Mouse (Mus musculus) cerebellum, postnatal 4 days (tissue): ENCODE measurements around the gene Creb3l4.

ENCODE experiments used
- DNase-seq, 2 experiments: peaks; one replicate each; pipeline ENCODE4 v3.0.0; 2022; ENCODE audit warnings: low spot score in 2 of 2, mixed read lengths in 1 of 2

Gene Creb3l4

DNA sequence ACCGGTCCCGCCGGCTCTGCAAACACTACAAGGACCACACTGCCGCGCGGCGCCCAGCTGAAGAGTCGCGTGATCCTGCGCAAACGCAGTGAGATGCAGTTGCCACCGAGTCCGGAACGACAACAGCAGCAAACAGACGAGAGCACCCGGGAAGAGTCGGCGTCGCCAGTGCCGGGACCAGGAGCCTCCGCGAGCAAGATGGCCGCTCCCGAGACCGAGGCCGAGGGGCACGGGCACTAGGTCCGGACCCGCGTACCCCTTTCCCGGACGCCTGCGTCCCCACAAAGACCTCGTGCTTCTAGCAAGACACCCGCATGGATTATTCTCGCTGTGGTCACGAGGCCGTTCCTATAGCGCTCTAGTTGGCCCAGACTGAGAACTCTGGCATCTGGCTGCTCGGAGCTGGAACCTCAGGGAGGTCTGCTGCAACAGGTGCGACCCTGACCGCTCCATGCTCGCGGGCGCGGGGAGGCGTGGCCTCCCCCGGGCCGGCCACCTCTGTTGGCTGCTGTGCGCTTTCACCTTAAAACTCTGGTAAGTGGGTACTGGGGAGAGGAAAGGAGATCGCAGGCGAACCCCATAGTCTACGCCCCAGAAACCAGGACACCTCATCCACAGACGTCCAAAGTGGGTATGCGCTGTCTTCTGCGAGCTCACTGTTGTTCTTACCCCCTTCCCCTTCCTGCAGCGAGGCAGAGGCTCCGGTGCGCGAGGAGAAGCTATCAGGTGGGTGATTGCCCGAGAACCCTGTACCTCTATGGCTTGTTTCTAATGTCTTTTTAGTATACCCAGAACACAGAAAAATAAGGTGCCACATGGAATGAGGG is 11.6 kb downstream of the Creb3l4 start, which contains the start of gene Jtb:
Gene Jtb, plus strand, starts transcription at position 91 of the 827 bp plus-strand sequence.
- peak; percentile 85 to 89 for DNase-seq

DNA sequence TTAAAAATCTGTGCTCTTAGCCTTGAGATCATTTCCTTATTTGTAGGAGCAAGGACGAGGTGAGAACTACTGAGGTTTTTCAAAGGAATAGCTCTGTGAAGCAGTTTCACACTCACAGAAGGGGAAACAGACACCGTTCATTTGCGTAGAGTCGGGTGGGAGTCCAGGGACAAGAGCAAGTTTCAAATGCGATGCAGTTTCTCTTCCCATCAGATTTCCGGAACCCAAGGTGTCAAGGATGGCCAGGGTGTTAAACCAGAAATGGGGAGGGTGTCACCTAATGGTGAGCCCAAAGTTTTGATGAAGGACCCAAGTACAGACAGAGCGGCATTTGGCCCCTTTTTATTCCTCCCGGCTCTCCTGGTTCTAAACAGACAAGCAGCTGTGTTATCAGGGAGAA is 12.2 kb downstream of the Creb3l4 start:
- DNase-seq: no peak

DNA sequence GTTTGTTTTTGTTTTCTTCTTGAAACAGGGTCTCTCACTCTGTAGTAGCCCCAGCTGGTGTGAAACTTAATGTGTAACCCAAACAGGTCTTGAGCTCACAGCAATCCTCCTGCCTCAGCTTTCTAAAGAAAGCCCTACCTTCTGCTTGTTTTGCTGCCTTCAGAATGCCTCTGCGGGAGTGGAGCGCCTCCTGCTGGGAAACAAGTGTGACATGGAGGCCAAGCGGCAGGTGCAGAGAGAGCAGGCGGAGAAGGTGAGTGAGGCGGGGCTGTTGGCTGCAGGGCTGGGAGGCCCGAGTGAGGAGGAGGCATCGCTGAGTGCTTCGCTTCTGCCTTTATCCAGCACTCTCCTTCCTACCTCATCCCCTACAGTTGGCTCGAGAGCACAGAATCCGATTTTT is 19.0 kb downstream of the Creb3l4 start:
- DNase-seq: no peak

DNA sequence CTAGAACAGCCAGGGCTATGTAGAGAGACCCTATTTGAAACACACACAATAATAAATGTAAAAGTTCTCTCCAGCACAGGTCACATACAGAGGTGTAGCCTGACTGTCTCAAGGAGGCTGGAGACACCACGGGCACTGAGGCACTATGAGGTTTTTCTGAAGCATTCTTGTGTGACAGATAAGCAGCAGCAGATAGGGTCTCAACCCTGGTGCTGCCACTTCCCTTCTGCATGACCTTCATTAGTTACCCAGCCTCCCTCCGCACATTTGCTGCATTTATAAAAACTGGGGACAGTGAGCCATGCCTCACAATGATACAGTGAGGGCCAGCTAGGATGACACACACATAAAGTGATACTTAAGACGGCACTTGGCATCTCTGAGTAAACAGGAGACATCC is 20.4 kb downstream of the Creb3l4 start:
- DNase-seq: no peak

DNA sequence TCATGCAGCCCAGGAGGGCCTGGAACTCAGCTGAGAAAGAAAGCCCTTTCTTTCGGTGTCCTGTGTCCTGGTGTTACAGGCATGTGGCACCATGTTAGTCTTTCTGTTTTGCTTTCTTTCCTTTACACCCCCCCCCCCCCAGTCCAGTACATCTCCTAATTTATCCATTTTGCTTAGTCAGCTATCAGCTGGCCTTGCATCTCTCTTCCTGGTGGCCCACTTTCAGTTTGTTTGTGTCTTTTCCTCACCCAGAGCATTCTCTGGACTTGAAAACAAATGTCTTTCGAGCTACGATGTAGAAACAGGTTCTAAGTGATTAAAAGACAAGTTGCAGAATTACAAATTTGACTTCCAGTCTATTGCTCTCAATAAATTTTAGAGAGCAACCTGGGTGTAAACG is 20.9 kb downstream of the Creb3l4 start:
- DNase-seq: no peak

DNA sequence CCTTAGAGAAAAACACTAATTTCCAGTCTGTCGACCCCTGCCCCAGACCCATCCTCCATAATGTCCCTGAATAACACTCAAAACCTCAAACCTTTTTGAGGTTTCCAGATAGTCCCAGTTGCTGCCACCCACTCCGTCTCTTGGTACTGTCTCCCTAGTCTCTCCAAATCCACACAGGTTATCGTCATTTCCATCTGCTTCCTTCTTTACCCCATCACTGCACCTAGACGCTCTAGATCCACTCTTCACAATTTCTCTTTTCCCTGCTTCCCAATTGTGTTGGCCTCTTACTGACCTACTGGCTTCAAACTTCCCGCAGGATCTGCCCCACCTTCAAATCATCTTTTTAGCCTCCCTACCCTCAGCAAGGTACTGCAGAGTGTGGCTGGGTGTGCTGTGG is 22.2 kb downstream of the Creb3l4 start:
- no peak for DNase-seq

DNA sequence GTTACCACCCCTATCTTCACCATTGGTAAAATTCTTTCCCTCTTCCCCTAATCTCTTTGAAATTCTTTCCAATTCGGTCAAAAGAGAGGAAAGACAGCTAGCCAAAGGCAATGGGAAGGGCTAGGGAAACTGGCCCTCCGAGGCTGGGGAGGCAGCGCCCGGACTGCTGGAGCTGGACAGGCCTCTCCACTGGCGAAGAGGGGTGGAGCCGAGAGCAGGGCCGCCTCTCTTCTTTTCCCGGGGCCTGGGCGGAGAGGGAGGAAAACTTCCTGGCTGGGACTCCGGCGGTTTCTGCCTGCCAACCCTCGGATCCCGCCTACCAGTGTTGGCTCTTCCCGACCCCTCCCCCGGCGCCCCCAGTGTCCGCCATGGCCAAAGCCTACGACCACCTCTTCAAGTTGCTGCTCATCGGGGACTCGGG is 22.8 kb downstream of the Creb3l4 start:
- DNase-seq: peak; percentile 27 to 58

DNA sequence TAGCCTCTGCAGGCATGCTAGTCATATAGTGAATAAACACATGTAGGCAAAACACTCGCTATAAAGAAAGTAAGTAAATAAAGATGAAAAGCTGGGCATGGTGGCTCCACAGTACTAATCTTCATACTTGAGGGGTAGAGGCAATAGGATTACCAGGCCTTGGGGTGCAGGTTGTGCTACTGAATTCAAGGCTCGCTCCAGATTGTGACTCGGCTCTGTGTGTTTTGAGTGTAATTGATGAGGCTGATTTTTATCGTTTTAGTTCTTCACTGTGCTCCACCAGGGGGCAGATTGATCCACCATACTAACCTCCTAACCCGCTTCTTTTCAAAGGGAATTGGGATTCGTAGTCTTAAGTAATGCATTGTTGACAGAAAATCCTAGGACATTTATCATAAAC is 23.2 kb downstream of the Creb3l4 start:
- peak in 1 of 2 experiments; percentile 47 for DNase-seq

DNA sequence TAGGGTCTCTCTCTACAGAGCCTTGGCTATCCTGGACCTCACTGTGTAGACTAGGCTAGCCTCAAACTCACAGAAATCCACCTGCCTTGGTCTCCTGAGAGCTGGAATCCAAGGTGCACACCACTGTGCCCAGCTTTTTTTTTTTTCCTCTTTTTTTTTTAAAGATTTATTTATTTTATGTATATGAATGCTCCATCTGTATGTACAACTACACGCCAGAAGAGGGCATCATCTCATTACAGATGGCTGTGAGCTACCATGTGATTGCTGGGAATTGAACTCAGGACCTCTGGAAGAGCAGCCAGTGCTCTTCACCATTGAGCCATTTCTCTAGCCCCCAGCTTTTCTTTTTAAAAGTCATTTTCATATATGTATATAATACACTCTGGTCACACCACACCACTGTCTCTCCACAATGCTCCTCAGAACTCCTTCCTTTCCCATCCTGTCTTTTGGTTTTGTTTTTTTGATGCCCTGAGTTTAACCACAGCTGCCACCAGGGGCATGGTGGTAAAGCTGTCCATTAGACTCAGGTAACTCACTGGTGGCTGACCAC is 27.4 kb downstream of the Creb3l4 start:
- no peak for DNase-seq

DNA sequence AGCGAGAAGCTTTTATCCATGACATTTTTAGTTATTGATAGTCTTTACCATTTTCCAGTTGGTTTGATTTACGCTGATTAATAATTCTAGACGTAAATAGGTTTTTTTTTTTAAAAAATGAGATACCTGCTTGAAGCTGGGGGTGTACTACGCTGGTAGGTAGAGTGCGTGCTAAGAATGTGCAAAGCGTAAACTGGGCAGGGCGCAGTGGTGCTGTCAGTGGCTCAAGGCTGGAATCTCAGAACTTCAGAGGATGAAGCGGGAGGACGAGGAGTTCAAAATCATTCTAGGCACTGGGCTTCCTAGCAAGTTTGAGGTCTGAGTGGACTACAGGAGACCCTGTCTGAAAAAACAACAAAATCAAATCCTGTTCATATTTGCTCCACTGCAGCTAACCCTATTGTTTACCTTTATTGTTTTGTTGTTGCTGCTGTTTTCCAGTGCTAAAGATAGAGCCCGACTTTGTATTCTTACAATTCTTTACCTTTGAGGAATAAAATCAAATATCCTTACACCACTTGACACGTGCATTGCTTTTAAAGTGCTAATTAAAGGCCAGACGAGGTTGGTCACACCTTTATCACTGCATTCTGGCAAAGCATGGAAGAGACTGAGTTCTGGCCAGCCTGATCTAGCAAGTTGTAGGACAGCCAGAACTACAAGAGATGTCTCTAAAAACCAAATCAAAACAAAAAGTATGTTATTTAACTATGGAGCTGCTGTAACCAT is 29.2 kb downstream of the Creb3l4 start:
- no peak for DNase-seq

DNA sequence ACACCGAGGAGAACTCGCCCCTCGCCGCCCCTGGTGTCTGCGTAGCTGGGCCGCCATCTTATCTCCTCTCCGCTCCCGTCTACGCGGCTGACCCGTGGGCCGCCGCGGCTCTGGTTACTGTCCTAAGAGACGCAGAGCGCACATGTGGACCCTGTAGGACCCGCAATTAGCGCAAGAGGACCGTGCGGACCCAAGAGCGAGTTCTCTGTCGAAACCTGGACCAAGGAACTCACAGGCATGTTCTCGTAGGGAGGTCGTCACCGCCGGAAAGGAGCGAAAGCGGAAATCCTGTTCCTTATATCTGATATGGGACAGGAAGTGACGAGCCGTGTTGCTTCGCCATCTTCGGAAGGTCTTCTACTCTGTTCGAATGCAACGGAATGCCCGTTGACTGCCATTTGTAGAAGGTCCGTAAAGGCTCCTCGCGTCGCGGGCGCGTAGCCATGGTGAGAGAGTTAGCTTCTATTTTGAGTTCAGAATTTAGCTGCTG is 29.9 kb downstream of the Creb3l4 start, which contains the start of the genes Rps27 and Rab13:
Gene Rps27, minus strand, starts transcription at position 275 of the 490 bp plus-strand sequence.
Gene Rab13, plus strand, starts transcription at position 319 of the 490 bp plus-strand sequence.
- peak; percentile 61 to 73 for DNase-seq

DNA sequence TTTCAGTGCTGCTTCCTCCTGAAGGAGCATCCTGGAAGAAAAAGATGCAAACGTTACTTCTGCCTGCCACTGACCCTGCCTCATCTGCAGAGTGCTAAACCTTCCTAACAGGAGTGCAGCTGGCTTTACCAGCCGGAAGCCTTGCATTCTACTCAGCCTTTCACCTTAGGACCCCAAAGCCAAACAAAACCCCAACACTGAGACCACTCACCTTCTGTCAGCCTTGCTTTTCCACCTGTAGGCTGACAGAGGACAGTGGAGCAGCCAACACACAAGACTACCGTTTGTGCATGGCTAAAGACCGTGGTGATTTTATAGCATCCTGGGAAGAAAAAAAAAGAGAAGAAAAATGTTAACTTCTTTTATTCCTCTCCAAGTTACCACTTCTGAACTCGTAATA is 30.6 kb downstream of the Creb3l4 start:
- no peak for DNase-seq

DNA sequence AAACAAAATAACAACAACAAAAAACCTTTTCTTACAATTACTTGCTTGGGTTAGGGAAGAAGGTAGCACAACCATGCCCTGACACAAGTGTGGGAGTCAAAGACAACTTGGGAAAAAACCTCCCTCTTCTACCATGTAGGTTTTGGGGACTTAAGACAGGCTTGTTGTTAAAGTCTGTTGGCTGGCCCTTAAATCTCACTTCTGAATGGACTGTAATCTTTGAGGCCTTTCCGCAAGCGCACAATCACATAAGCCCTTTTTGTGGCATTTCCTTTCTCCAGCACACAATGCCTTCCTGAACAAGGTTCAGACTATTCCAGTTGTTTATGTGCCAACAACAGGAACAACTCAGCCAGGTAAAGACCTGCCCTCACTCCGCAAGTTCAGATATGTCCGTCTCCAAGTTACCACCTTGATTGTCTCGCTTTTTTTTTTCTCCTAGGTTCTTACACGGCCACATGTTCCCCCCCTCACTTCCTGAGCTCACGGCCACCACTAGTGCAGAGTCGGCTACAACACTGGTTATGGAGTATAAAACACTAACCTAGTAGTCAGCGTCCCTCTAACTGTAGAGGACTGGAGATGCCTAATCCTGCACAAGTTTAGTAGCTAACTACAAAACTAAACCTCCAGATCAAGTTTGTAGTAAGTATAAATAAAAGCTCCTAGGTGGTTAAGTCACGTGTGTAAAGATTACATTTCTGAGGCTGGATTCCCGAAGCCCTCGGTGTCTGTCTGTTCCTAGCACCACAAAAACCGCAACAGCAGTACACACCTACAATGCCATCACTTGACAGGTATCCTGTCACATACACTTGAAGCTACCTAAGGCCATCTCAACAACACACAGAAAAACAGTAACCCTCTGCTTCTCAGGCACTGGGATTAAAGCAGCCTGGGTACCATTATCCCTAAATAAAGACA is 31.6 kb downstream of the Creb3l4 start:
- DNase-seq: no peak

DNA sequence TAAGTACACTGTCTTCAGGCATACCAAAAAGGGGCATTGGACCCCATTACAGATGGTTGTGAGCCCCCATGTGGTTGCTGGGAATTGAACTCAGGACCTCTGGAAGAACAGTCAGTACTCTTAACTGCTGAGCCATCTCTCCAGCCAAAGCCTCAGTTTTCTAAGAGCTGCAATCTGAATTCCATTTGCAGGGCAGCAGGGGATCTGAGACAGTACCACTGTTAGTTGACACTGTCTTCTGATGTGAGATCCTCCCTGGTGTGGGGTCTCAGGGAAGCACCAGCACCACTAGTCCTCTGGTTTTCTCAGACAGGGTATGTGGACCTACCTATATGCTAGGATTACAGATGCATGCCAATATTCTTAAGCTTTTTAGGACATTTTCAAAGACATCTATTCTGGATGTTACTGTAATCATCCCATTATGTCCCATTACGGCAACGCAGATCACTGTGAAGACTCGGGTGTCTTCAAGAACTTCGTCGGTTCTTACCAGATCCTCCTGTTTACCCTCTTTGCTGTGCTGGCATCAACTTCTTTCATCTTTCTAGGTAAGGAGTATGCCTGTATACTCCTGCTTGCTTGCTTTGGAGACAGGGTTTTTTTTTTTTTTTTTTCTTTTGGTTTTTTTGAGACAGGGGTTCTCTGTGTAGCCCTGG is 33.3 kb downstream of the Creb3l4 start:
- DNase-seq: no peak

DNA sequence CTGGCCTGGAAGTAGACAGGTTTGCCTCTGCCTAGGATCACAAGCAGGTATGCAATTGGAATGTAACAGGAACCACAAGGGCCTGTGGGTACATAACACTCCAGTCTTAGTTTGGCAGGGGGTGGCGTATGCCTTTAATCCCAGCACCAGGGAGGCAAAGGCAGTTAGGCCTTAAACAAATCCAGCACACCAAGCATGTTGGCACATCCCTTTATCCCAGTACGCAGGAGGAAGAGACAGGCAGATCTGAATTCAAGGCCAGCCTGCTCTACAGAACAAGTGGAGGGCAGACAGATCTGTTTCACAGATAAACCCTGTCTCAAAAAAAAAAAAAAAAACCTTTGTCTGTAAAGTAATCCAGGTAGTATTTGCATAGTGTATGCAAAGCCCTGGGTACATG is 34.6 kb downstream of the Creb3l4 start:
- DNase-seq: no peak

DNA sequence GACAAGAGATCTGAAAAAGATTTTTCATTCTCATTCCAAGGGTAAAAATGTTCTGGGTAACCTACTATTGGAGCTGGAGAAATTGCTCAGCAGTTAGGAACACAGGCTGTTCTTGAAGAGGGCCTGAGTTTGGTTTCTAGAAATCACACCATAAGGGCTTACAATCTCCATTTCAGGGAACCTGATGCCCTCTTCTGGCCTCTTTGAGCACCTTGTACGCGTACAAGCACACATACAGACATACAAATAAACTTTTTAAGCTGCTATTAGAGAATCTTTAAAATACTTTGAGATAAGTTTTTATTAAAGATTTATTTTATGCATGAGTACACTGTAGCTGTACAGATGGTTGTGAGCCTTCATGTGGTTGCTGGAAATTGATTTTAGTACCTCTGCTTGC is 38.7 kb downstream of the Creb3l4 start:
- no peak for DNase-seq

DNA sequence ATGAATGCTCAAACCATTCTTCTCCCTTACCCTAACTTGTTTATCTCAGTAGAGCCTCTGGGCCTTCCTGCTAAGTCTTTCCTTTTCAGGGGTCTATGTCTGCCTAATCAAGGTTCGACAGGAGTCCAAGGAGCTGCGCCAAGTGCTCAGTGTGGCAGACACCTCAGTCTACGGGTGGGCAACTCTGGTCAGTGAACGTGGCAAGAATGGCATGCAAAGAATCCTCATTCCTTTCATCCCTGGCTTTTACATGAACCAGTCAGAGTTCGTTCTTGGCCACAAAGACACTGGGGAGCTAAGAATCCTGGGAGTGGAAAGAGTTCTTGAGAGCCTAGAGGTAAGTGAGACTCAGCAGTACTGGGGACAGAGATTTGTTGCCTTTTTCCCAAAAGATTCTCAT is 39.7 kb downstream of the Creb3l4 start:
- no peak for DNase-seq

DNA sequence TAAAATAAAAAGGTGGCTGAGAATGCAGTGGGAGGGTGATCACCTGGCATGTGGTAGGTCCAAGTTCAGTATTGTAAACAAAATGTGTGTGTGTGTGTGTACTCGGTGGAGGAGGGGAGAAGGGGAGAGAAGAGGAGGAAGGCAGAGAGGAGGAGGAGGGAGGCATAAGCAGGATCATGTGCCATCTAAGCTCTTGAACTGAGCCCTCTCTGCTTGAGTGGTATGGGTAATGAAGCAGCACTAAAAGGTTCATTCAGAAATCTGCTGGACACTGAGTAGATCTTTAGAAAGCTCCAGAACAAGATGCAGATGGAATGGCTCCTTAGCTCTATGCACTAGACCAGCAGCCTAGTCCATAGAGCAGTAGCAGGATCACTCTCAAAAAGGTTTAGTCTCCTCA is 40.4 kb downstream of the Creb3l4 start:
- DNase-seq: no peak

DNA sequence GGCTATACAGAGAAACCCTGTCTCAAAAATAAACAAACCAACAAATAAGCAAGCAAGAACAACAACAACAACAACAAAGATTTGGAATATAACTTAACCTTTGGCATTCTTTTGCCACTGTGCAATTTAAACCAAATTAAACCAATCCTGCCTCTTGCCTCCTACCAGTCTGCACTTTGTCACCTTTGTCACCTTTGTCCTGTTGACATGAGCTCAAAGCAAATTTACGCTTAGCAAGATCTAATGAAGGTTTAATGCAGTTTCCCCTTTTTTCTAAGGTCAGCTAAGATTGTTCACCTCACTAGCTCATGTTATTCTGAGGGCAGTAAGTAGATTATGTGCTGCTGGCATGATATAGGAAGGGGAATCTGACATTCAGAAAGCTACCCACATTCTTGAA is 45.8 kb downstream of the Creb3l4 start:
- no peak for DNase-seq

DNA sequence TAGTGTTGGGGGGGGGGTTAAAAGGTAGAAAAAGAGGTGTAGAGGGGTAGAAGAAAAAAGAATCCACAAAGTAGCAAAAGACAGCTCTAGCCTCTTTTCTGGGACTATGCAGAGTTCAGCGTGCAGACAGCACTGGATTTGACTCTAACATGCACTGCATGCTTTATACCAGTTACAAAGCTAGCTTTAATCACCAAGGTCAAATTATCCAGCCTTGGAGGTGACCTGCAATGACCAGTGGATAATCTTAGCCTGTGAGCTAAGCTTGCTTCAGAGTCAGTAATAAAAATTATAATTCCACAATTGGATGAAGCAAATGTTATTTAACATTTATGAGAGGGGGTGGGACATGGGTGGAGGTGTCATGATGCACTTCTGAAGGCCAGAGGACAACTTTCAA is 47.7 kb downstream of the Creb3l4 start:
- no peak for DNase-seq

DNA sequence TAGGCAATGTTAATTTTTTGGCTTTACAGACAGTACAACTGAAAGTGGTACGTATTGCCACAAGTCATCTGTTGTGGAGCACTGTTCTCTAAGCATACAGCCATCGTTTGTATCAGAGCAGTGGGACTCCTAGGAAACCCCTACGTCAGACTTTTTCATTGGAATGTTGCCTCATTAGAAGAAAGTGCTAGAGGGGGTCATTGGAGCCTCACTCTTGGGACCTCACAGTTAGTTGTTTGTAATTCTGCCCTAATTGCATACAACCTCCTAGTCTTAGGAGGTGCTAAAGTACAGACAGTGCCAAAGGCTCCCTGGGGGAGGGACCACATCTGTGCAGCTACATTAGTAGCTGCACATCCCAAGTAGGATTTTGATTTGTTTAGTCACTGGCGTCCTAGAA is 48.6 kb downstream of the Creb3l4 start:
- DNase-seq: no peak
